Mouse (Mus musculus) lung, postnatal 36 days (tissue): ENCODE measurements around the gene Plet1.
A peak's percentile ranks its signal among the peaks of the same experiment; 100 is the strongest.

Source experiments
- DNase-seq: peaks from one replicate; pipeline ENCODE4 v3.0.0; 2022; ENCODE audit warnings: mixed read lengths

Gene Plet1

DNA sequence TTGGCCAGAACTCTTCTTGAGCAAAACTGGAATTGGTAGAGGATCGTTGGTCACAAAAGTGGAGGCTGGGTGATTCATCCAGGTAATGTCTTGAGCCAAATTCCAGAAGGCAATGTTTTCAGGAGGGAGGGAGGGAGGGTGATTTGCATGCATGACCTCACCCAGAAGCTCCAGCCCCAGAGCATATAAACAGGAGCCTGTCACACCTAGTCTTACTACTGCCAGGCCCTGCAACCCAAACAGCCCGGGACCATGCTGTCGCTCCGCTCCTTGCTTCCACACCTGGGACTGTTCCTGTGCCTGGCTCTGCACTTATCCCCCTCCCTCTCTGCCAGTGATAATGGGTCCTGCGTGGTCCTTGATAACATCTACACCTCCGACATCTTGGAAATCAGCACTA, at the start of gene Plet1:
TSS of gene Plet1 (plus strand) at position 215 of the 400 bp plus-strand sequence.
- peak; percentile 47 for DNase-seq

DNA sequence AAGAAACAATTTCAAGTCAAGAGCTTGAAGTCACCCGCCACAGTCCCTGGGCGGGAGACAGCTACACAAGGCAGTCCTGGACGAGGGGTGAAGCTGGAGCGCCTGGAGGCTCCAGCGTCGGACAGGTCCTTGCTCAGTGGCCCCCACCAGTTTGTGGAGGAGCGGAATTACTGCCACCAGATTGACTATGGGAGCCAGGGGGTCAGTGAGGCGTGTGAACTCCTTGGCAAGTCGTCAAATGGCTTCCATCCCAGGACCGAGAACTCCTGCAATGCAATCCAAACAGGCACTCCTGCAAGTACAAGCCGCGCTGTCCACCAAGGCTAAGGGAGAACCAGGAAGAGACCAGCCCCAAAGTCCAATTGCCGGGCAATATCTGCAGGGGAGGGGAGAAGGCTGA, 45.3 kb upstream of the Plet1 start:
- no peak for DNase-seq

DNA sequence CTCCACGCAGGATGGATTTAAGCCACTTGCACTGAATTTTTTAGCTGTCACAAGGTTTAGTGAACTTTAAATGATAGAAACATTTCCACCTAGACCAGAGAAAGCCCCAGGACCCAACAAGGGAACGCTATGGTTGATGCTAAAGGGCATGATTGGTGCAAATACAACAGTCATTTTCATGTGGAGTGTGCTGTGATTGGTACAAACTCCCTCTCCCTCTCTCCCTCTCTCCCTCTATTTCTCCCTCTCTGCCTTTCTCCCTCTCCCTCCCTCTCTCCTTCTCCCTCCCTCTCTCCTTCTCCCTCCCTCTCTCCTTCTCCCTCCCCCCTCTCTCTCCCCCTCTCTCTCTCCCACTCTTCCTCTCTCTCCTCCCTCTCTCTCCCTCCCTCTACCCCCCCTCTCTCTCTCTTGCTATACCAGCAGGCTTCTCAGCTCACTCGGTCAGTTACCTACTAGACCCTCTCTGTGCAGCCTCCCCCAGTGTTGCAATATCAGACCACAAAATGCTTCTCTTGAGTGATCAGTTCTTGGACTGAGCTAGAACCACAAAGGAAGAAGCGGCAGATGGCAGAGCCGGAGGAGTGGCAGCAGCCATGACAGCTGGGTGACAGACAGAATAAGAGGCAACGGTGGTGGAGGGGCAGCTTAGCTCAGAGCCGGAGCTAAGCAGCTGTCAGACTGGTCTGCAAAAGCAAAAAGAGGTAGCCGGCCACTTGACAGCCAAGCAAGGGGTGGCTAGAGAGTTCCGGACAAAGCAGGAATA, 42.7 kb upstream of the Plet1 start:
- DNase-seq, result no peak

DNA sequence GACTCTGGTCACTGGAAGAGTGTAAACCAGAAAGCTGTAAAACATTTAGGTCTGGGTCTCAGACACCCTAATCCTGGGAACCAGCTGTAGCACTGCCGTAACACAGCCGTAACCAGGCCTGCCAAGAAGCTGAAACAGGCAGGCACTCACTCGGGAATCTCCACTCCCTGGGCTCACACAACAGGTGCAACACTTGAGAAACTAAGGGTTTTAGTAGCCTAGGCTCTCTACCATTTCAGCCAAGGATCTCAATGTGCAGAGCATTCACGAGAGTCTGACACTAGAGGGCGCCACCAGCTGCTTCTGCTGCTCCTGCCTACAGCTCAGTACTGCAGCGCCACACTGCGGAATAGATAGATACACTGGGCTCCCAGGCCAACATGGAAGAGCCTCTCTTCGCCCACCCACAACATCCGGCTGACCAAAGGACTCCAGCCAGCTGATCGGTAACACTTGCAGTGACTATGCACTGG, 42.0 kb upstream of the Plet1 start:
- peak; percentile 95 for DNase-seq

DNA sequence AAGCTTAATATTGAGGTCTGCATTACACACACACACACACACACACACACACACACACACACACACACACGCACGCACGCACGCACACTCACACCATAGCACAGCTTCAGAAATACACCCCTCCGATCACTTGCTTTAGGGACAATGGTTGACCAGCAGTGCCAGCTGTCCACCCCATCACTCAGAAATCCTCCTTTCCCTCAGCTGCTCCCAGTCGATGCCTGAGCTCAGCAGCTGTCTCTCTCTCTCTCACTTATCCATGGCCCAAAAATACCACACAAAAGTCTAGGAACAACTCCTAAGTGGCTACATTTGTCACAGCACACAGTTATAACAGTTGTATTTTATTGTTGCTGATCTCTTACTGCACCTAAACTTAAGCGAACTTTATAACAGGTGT, 36.7 kb upstream of the Plet1 start:
- DNase-seq, result no peak

DNA sequence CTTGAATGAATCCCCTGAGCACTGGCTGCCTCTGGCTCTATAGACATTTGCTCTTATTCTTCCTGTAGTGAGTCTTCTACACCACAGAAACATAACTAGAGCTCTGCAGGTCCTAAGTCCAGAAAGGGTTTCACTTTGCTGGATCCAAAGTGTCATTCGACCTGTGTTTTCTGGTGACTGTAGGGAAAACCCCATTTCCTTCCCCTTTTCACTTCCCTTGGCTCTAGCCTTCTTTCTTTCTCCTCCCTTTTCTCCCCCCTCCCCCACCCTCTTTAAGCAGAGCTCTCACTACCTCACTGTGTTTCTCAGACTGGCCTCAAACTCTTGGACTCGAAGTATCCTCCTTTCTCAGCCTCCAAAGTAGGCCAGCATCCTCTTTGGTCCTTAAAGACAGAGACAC, 34.8 kb upstream of the Plet1 start:
- DNase-seq, result no peak

DNA sequence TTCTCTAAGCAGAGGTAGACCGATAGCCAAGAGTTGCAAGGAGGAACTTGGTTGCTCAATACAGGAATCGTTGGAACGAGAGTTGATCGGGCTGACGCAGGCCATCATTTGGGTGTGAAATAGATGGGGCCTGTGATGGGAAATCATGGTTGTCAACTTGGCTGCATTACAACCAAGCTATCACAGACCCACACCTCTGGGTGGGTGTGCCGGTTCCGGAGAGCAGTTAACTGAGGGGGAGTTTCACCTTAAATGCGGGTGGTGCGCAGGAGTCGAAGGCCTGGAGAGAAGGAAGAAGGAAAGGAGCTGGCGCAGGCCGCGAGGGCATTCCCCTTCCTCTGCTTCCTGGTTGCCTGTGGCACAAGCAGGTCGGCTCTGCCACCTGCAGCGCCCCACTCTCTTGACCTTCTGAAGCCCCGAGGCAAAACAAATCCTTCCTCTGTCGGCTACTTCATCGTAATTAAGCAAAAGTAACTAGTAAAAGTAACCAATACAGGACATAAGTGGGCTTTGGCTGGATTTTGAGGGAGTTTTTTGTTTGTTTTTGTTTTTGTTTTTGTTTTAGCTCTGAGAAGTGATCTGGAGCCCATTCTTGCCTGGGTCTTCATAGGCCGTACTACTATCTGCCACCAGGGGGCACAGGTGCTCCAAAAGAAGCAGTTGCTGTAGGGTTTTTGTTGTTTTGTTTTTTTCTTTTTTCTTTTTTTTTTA, 31.7 kb upstream of the Plet1 start:
- peak; percentile 92 for DNase-seq

DNA sequence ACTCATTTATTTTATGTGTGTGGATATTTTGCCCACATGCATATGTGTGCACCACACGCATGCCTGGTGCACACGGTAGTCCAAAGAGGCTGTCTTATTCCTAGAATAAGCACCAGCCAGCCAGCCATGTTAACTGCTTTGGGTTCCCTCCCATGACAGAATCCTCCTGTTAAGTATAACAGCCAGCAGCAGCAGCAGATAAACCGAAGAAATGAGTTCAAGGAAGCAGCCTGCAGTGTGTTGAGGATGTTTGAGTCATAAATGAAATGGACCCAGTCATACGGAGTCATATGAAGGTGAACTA, 31.2 kb upstream of the Plet1 start:
- DNase-seq, result no peak

DNA sequence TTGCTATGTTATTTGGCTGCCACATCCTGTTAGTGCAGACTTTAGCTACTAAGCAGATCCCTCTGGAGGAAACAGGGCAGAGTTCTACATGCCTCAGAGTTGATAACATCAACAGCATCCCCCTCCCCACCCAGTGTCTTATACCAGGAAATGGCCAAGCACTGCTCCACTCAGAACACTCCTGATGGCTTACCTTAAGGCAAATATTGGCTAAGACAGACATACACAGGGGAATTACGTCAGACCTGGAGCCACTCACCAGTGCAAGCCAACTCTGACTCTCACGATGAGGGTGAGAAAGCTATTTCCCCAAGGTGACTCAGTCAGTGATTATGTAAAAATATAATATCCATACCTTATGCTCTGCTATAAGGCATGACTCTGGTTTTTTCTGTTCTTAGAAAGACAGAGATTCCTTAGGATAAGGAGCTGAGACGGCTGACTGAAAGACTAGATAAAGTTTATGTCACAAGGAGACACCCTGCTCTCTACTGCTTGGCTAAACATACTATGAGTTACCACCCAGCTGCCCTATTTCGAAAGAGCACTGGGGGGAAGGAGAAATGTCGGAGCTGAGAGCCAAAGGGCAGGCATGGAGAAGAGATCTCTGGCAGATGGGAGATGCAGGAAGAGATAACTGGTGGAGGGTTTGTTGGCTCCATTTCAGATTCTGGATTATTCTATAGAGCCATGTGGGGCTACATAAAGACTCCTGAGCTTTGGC, 23.8 kb upstream of the Plet1 start:
- DNase-seq, result peak; percentile 73

DNA sequence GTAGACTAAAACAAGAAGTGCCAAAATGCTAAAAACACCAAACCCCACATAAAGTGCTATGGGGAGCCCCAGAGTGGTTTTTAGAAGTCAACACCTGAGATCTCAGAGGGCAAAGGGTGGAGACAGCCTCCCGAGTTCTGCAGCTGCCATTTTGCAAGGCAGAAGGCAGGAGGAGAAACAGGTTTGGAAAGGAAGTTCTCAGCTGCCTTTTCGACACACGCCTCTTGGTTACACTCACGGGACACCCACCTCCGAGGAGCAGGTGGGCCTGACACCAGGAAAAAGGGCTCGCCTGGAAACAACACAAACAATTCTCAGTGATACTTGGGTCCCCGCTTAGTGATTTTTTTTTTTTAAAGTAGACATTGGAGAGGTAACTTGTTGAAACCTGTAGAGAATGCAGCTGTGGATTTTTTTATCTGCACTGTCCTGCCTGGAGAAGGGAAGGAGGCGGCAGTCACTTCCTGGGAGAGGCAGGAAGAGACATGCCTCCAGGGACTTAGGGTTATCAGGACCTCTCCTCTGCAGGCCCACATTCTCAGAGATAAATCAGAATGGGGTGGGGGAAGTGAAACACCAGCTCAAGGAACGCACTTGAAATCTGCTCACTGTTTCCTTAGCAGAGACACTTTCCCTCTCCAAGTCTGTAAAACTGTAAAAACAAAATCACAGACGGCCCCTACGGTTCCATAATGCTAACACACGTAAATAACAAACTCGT, 23.0 kb upstream of the Plet1 start:
- no peak for DNase-seq

DNA sequence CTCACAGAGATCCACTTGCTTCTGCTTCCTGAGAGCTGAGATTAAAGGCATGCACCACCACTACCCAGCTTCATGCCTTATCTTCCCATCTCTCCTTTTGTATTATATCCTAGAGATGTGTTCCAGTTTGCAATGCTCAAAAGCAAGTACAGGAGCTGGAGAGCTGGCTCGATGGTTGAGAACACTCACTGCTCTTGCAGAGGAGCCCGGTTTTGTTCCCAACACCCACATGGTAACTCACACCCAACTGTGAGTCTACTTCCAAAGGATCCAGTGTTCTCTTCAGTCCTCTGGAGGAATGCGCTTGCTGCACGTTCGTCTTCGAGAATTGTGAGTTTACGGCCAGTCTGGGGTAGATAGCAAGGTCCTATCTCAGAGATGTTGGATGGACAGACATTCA, 19.0 kb upstream of the Plet1 start:
- no peak for DNase-seq

DNA sequence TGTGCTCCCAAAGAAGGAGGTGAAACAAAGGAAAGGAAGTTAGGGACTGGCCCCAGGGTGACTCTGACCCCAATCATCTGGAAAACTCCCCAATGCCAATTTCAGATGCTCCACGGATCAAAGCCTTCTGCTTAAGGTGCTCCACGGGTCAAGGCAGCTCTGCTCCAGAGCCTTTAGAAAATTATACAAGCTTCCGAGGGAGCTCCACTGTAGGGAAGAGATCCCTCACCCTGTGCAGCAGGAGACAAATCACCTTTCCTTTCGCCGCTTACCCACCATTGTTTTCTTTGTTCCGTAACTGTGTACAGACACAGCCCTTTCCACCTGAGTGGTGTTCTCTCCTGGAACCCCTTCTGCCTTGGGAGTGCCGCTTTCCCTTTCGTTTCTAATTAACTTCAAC, 18.6 kb upstream of the Plet1 start:
- DNase-seq, result no peak

DNA sequence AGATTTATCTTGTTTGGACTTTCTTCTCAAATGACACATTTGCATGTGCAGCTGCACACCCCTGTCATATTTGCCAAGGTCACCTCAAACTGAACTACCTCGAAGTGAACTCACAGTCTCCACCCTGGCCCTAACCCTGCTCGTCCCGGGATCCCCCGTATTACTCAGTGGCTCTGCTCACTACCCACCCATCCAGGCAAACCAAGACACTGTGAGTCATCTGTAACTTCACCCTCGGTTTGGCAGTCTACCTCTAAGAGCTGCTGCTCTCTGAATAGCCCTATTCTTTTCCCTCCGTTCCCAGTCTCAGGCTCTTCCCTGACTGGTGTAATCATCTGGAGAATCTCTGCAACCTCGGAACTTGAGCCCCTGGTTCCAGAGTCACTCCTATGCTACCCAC, 17.7 kb upstream of the Plet1 start:
- DNase-seq, result no peak

DNA sequence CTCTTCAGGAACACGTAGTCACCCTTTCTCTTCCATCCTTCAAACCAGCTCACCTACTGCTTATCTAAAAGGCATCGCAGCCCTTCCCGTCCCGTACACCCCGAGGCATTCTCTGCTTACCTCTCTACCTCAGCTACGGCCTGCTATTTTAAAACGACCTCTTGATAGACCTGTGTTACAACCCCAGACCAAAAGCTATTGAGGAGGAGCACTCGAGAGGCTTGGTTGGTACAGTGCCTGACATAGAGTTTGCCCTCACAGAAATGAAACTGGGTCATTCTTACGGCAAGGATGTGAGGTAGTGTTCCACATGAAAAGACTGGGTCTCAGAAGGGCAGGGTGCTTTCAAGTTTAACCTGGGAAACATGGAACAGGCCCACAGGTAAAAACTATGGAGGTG, 17.1 kb upstream of the Plet1 start:
- peak; percentile 56 for DNase-seq

DNA sequence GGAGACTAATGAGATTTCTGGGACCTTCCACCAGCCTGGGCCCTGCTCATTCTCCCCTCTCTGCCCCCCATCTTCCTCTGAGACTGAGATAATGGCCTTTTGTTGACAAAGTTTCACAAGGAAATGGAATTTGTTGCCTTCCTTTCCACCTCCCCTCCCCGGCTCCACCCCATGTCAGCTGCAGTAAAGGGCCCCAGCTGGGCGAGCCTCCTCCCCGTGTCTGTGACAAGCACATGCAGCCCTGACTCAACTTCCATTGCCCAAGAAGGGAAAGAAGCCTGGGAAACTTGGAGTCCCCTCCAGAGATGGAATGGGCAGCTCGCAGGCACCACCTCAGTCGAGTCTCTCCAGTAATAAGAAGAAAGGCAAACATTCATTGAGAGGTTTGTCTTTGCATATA, 15.5 kb upstream of the Plet1 start:
- peak; percentile 72 for DNase-seq

DNA sequence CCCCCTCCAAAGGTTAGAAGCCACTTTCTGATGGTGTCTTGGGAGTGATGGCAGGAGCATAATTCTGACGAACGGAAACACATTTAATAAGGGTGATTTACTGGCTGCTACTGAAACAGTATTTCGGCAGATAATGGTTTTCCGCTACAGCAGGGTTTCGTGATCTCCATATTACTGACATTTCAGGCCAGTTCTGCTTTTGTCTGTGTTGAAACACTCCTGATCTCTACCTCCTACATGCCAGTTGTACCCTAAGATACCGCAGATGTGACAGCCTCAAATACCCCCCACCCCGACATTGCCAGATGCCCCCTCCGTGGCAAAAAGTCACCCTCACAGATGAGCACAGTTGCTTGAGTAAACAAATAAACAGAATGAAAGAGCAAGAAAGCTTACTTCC, 14.8 kb upstream of the Plet1 start:
- DNase-seq, result no peak

DNA sequence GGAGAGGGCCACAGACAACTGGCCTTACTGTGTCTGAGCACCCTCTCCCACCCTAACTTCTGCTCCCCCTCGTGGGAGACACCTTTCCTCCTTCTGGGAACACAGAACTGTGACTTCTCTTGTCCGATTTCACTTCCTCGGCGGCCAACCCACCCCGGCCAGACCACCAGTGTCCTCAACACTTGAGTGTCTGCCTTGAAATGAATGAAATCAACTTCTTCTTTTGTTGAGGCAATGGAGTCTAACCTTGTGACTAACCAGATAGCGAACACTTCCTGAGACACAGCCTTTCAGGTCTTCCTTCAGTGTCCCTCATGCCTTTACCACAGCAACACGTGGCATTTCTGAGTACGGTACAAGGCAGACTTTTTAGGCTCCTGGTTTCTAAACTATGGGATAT, 11.6 kb upstream of the Plet1 start:
- DNase-seq, result peak; percentile 35

DNA sequence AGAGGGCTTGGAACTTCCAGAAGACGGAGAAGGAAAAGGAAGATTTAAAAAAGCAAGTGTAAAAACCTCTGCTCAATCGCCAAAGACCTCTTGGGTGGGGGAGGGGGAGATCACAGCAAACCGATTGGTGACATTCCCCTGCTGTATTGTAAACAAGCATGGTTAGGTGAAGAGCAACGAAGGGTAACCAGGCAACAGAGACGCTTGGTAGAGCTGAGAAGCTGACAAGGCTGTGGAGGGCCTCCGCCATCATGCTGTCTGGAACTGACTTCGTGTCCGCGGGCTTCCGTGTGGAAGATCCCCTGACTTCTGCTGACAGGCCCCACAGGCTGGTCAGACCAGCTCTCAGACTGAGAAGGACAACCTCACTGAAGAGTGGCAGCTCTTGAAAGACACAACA, 8.8 kb upstream of the Plet1 start:
- no peak for DNase-seq

DNA sequence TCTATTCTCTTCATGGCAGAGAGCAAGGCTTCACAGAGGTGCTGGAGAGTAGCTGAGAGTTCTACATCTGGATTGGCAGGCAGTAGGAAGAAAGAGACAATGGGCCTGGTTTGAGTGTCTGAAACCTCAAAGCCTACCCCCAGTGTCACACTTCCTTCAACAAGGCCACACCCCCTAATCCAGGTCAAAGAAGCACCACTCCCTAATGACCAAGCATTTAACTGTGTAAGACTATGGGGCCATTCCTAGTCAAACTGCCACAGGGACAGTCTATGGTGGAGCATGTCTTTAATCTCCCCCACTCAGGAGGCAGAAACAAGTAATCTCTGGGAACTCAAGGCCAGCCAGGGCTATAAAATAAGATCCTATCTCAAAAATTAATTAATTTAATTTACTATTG, 3.5 kb upstream of the Plet1 start:
- peak; percentile 31 for DNase-seq

DNA sequence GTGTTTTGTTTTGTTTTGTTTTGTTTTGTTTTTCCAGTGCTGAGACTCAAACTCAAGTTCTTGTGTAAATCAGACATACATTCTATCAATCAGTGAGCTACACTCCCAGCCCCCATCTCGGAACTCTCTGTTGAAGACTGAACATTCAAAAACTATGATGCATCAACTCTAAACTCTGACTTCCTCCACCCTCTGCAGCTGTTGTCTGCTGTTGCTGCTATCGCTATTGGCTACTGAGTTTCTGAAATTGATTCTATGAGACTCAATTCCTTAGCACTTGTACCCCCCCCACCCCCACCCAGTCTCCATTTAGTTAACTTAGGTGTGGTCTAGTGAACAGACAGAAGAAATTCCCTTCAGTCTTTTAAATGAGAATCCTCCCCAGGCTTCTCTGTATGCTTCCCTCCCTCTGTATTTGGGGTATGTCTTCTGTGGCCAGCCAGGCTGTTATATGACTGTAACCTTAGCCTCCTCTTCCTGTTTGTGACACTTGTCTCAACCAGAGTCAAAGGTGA, 2.7 kb upstream of the Plet1 start:
- DNase-seq, result no peak

DNA sequence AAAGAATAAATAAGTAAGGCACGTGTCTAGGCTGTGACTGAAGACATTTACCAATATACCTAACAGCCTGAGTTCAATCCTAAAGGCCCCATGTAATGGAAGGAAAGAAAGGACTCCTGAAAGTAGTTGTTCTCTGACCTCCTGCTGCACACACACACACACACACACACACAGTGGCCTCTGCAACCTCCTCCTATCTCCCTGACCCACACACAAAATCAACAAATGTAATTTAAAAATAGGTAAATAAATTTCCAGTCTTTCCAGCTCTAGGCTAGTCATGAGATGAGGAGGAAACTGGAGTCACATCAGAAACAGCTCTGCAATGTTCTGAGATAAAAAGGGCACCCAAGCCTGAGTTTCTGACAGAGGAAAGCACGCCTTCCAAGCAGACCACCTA, 548 bp upstream of the Plet1 start:
- no peak for DNase-seq

DNA sequence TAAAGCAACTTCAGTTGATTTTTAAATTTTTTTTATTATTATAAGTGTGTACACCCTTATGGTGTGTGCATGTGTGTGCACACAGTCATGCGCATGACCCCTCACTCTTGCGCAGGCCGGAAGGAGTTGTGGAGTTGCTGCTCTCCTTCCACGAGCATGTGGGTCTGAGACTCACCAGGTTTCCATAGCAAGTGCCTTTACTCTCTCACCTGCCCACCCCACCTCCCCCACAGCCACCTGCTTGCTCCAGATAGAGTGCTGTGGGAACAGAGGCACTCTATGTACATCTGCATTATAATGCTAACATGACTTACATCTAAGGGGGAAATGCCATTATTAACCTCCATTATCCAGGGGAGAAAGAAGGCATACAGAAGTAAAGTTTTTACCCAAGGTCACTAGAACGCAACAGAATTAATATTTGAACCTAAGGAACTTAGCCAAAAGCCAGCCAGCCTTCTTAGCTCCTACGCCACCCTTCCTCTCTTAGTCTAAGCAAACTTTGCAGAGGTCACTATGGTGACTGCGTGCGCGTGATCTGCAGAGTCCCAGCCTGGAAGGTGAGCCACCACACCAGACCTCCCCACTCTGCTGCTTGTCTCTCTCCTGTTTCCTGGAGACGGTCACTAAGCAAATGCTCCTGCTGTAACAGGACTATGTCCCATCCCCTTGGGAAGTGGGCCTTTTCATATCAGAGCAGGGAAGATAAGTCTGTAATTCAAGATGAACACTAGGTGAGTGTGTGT, 1.3 kb downstream of the Plet1 start:
- peak; percentile 71 for DNase-seq

DNA sequence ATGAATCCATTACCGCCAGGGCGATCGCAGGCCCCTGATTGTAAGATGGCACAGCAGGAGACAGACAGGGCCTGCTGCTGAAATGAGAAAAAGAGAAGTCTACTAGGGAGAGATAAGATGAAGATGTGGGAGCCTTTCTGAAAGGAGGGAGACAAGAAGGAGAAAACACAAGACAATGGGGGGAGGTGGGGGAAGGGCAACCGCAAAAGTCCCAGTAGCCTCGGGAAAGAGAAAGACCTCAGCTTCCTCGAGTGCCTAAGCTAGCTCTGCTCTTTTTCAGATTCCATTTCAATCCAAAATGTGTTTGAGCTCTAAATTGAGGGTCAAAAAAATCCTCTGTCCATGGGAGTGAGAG, 1.8 kb downstream of the Plet1 start:
- no peak for DNase-seq
